Mouse (Mus musculus): ENCODE results near the gene Sgcb.
A peak's percentile ranks its signal among the peaks of the same experiment; 100 is the strongest.
"Not testable (repeated sequence)": the region's sequence is repeated elsewhere in the genome, so short reads cannot be mapped to it uniquely, and the experiment has no call there.

Gene Sgcb

DNA sequence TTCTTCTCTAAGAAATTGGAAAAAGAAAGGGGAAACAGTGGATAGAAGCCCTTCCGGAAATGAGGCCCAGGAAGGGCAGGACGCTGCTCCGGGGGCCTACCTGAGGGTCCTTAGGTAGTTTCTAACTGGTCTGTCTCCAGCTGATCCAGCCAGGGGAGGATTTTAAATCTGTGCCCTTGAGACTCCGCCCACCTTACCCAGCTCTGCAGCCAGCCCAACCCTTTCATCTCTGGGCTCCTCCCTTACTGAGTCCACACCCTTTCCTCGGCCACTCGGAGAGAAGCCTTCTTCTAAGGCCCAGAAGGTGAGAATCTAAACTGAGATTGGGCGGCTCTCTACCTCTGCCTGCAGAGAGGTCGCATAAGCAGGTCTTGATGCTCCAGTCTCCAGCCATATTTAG lies 15.3 kb downstream of the Sgcb start, which contains the start of gene Lrrc66:
Gene Lrrc66, minus strand, starts transcription at position 236 of the 400 bp plus-strand sequence.
- peak; percentile 49 to 72 for DNase-seq

GRCm38 (mm10) chr5:73631001-73631558 lies 16.5 kb downstream of the Sgcb start:
- DNase-seq = no peak

GRCm38 (mm10) chr5:73630141-73630540 lies 17.4 kb downstream of the Sgcb start:
- no peak for DNase-seq

- no peak for DNase-seq
Observed at GRCm38 (mm10) chr5:73627991-73628390, 19.6 kb downstream of the Sgcb start.

DNA sequence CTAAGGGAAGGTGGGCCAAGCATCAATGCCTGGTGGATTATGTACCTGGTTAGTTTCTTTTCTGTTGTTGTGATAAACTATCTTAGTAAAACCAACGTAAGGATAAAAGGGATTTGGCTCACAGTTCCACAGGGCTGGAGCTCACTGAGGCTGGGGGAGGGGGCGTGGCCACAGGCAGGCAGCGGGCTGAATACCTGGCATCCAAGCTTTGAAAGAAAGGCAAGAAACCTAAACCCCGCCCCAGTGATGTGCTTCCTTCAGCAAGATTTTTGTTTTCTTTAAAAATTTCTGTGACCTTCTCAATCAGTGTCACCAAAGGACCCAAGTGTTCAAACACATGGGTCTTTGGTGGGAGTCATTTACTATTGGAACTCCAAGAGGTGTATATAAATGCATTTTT lies 20.0 kb downstream of the Sgcb start:
- DNase-seq = no peak

DNA sequence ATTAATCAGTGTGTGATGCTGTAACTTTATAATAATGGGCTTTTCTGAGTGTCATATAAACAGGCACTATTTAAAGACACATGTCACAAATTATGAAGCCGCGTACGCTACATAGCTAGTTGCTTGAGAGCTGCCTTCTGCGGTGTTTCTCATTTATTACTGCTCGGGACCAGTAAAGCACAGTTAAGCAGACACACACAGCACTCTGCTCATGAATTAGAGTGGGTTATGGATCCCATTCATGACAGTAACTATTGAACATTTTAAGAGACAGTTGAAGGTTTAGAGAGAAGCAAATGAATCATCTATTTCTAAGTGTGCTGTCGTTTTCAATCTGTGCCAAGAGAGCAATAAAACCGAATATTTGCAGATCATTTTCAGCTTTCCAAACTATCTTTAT lies 20.7 kb downstream of the Sgcb start:
- no peak for DNase-seq

DNA sequence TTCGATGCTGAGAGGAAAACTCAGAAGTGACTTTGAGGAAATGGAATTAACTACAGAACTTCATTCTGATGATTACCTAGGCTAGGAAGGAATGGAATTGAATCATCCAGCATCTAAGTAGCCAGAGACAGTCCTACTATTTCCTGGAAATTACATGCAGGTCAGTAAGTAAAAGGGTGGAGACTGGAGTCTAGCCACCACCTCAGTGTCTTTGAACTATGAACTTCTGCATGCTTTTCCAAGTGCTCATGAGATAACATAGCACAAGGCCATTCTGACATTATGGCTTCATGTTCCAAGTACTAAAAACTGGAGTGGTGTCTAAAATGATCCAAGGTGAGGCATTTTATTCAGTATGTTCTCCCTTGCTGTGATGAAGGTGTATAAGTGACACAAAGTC lies 22.1 kb downstream of the Sgcb start:
- no peak for DNase-seq

- no peak for DNase-seq
Observed at GRCm38 (mm10) chr5:73618969-73619368, 28.6 kb downstream of the Sgcb start.

- no peak for DNase-seq
Observed at GRCm38 (mm10) chr5:73615211-73615610, 32.4 kb downstream of the Sgcb start.

DNA sequence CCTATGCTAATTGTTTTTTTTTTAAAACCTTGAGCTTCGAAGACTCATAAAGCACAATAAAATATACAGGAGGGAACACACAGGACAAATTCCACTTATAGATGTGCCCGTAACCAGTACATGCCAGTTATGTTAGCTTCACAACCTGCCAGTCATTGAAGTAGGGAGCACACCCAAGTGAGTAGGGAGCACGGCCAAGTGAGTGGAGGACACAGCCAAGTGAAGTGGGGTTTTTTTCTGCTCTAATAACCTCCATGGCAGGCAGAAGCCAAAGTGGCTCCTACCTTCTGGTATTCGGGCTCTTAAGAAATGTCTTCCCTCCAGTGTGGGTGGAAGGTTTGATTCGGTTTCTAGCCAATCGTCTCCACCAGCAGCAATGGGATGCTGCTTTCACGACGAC lies 34.3 kb downstream of the Sgcb start:
- DNase-seq = no peak

- DNase-seq = no peak
Observed at GRCm38 (mm10) chr5:73611071-73611470, 36.5 kb downstream of the Sgcb start.

DNA sequence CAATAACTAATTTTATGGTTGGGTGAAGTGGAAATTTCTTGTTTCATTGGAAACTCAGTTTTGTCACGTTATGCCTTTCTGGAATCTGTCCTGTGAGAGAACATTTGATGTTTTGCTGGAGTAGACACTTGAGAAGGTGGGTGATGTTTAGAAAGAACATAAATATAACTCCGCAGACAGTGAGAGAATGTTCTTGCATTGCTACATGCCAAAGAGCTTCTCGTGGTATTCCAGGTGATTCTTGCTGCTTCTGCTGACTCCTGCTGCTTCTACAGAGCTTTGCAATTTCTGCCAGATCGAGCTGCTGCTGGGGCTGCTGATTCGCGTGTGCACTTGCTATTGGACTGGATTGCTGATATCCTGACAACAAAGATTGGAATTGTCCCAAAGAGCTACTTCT lies 42.6 kb downstream of the Sgcb start:
- DNase-seq = no peak

DNA sequence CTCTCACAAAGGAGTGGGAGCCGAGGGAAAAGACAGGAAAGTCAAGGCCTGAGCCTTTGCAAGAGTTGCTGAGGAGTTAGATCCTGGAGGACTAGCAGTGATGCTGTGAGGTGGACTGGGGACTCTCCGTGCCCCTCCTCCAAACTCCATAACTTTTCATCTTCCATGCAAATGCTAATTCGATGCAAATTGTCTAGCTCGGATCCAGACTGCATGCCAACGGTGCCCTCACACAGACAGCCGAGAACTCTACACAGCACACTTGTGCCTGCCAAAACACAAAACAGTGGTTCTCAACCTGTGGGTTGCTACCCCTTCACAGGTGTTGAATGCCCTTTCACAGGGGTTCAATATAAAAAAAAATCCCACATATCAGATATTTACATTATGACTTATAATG lies 43.0 kb downstream of the Sgcb start:
- DNase-seq = no peak

GRCm38 (mm10) chr5:73602865-73603264 lies 44.7 kb downstream of the Sgcb start:
- no peak for DNase-seq

DNA sequence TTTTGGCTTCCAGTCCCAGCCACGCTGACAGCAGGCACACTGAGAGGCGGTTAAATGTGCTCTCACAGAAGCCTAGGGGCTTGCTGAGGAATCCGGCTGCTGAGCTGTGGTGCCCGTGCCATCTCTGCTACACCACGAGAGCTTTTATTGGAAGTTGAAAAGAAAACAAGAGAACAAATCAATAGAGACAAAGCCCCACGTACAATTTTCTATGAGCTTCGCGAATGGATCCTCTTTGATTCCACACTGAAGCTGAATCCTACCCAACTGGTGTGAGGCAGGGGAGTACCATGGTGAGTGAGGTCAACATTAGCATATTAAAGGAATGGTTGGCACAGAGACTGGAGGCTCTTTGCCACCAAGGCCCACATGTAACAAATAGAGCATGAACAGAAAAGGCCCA lies 46.2 kb downstream of the Sgcb start:
- DNase-seq = no peak

DNA sequence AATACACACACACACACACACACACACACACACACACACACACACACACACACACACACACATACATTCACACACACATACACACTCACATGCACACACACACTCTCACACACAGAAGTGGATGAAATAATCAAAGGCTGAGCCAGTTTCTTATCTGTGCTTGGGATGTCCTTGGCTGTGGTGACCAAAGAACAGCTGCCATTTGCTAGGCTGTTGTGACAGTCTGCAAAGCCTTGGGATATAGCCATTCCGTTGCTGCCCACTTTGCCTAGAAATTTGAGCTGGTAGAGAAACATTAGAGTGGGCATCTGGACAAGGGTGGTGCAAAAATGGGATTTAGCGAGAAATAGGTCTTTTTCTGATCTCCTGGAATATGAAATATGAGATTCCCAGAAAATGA lies 47.6 kb downstream of the Sgcb start:
- DNase-seq = no peak

DNA sequence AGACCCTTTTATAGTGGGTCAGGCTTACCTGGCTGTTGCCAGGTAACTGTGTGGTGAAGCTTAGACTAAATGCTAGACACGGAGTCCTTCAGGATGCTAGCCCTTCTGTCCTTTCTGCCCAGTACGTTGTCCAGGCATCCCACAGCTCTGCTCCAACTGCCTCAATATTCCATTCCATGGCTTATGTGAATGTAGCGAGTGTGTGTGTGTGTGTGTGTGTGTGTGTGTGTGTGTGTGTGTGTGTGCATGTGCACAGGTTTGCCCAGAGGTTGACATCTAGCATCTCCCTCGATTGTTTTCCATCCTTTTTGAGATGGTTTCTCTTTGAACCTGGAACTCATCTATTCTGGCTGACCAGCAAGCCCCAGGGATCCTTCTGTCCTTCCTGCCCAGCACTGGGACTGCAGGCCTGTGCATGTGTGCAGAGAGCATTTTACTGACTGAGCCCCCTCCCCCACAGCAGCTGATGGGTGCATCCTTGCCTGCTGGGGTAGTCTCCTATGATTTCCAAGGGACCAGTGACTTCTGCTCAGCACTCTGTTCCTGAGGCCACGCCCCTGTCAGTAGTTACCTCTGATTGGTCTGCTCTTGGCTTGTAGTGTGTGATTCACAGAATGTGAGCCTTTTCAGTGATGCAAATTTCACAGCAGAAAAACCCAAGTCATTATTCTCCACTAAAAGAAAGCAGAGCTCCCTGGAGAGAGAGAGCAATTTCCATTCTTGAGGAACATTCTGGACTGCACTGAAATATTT lies 48.5 kb downstream of the Sgcb start:
- no peak for DNase-seq

DNA sequence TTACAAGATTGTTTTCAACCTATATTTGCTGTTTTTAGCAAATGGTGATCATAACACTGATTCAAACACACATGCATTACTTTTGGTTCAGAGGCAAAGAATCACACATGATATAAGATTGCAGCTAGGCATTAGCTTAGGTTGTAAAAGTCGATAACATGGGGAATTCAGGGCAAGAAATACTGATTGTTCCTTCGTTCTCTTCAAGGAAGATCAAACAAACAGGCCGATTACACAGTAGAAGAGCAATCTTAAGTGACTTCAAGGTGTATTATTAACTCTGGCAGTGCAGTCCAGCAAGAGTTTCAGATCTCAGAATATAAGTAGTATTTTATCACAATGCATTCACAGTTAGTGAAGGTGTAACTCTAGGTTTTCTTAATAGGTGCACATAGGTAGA lies 60.5 kb downstream of the Sgcb start:
- DNase-seq = no peak

GRCm38 (mm10) chr5:73586597-73586996 lies 61.0 kb downstream of the Sgcb start:
- DNase-seq = no peak

GRCm38 (mm10) chr5:73585212-73586115 lies 62.1 kb downstream of the Sgcb start:
- DNase-seq = no peak

GRCm38 (mm10) chr5:73584011-73584410 lies 63.6 kb downstream of the Sgcb start:
- DNase-seq = not testable (repeated sequence)
